Mouse (Mus musculus): ENCODE measurements around the gene Auts2. TPM values are rescaled to one million over a fixed set of nuclear protein-coding genes. Genes with fewer than 3 reads are reported as not detected.

Auts2 gene
- polyA plus RNA-seq, 1 experiment, result not detected

GRCm38 (mm10) chr5:132186659-132187058, 356.5 kb downstream of the Auts2 start:
- TF ChIP-seq GATA1 (IDR thresholded peaks at IDR 0.05; ENCODE audit: low read length), result no peak

DNA sequence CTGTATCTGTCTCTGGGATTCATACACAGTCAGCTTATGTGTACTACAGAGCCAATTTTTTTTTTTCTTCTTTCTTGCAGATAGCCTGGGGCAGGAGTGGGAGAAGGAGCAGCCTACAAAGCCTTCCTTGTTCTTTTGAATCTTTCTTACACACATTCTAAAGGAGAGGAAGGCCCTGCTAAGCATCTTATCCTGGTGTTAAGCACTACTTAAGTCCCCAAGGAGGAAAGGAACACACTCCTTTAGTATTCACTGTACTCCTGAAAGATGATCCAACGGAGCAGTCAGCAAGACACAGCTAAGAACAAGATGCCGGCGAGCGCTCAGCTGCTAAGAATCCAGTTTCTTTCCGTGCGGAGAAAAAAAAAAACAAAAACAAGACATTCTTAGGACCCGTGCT, 356.9 kb downstream of the Auts2 start:
- TF ChIP-seq GATA1 (IDR thresholded peaks at IDR 0.05; ENCODE audit: low read length), result no peak

- TF ChIP-seq GATA1 (IDR thresholded peaks at IDR 0.05; ENCODE audit: low read length), result no peak
These were observed 358.6 kb downstream of the Auts2 start for GRCm38 (mm10) chr5:132184395-132185095.

DNA sequence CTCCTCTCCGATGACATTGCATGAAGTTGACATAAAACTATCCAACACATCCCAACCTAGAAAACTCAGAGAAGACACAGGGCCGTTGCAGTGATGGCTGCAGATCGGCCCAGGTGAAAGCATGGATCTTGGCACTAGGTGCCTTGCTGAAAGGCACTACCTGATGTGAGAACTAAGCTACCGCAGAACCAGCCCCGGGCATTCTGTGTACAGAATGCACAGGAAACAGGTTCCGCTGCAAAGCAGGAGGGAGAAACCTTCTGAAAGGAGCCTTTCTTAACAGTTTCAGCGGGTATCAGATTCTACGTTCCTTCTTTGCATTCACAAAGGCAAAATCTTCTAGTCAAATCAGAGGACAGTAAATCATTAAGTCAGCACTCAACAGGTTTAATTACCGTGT, 361.1 kb downstream of the Auts2 start:
- no peak for TF ChIP-seq GATA1 (IDR thresholded peaks at IDR 0.05; ENCODE audit: low read length)

GRCm38 (mm10) chr5:132170010-132170409, 373.1 kb downstream of the Auts2 start:
- TF ChIP-seq GATA1 (IDR thresholded peaks at IDR 0.05; ENCODE audit: low read length), result no peak

GRCm38 (mm10) chr5:132168805-132169204, 374.3 kb downstream of the Auts2 start:
- no peak for TF ChIP-seq GATA1 (IDR thresholded peaks at IDR 0.05; ENCODE audit: low read length)

- no peak for TF ChIP-seq GATA1 (IDR thresholded peaks at IDR 0.05; ENCODE audit: low read length)
These were observed 374.9 kb downstream of the Auts2 start for GRCm38 (mm10) chr5:132168224-132168623.

DNA sequence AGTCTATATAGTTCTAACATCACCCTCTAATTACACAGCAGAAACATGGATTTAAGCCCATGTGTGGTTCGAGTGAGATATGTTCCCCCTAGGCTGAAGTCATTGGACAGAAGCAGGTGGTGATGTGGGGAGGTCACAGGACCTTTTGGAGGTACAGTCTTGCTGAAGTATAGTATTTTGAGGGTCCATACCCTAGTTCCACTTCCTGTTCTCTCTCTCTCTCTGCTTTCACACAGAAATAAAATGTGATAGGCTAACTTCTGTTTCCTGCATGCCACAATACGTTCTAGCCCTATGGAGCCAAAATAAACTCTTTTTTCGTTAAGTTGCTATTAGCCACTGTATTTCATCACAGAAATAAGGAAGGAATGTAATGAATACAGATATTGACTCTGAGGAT, 376.6 kb downstream of the Auts2 start:
- no peak for TF ChIP-seq GATA1 (IDR thresholded peaks at IDR 0.05; ENCODE audit: low read length)

- no peak for TF ChIP-seq GATA1 (IDR thresholded peaks at IDR 0.05; ENCODE audit: low read length)
These were observed 379.2 kb downstream of the Auts2 start for GRCm38 (mm10) chr5:132163960-132164359.

DNA sequence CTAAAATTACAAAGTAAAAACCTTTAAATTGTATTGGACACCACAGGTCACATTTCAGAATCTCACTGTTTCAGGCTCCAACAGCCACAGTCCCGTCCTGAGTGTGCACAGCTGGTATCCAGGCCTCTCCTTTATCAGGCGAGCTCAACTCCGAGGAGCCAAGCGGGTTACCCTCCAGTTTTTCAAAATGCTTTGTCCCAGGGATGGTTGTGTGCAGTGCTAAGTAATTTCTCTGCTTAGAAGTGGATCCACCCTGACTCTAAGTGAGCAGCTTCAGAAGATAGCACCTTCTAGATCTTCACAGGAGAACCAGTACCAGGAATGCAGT, 381.0 kb downstream of the Auts2 start:
- TF ChIP-seq GATA1 (IDR thresholded peaks at IDR 0.05; ENCODE audit: low read length), result no peak

DNA sequence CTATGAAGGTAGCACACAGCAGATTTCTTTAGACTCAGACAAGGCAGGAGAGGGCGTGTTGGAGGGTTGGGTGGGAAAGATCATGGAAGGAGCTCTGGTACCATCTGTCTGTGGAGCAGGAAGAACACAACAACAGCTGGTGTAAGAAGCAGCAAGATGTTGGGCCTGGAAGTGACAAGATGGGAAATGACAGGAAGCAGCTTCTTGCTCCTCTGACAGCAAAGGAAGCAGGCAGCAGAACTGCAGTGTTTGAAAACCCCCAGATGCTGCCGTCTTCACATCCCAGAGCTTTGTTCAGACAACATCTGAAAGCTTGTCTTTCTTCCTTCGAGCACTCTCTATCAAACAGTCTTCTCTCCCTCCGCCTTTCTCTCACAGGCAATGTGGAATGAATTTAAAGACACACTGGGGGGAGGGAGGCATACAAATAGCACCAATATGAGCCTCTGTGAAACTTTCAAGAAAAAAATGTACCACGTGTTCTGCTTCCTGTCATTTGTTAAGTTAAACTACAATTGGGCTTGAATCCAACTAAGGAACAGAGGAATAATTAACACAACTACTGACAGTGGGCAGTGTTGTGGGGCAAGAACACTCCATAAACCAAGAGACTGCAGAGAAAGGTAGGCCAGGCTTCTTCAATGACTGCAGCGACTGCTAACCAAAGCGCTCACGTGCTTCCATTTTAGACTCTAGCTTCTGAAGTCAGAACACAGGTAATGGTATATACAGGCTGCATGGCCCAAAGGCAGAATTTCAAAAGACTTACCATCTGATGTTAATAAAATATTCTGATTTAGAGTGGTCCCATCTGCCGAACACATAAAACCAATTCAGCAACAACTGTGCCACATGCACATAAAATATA, 381.6 kb downstream of the Auts2 start:
- no peak for TF ChIP-seq GATA1 (IDR thresholded peaks at IDR 0.05; ENCODE audit: low read length)

DNA sequence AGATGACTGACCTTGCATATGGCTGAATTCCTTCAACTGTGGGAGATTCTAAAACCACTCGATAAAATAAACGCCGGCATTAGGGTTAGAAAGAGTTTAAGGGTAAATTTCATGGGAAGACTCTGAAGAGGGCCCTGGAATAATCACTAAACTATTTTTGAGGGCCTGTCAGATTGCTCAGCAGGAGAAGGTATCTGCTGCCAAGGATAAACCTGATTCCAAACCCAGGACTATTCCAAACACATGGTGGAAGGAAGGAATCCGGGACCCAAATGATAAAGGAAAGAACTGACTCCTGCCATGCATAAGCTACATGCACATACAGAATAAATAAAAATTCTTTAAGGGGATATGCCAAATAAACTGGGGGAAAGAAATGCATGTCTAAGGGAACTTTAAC, 399.0 kb downstream of the Auts2 start:
- no peak for TF ChIP-seq GATA1 (IDR thresholded peaks at IDR 0.05; ENCODE audit: low read length)

DNA sequence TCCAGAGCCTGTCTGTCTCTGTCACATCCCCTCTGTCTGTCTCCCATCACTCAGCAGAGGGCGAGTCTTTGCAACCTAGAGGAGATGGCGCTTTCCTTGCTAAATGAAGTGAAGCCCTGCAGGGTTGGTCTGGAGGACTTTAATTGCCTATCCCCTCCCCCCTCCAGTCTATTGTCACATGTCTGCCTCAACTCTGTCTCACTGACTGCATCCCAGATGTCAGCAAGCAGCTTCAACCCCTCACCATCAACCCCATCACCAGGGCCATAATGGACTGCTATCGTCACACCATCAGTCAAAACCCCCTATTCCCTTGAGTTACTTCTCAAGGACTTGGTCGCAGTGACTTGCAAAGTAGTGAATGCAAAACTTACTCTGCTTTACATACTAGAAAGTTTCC, 402.3 kb downstream of the Auts2 start:
- TF ChIP-seq GATA1 (IDR thresholded peaks at IDR 0.05; ENCODE audit: low read length), result no peak

DNA sequence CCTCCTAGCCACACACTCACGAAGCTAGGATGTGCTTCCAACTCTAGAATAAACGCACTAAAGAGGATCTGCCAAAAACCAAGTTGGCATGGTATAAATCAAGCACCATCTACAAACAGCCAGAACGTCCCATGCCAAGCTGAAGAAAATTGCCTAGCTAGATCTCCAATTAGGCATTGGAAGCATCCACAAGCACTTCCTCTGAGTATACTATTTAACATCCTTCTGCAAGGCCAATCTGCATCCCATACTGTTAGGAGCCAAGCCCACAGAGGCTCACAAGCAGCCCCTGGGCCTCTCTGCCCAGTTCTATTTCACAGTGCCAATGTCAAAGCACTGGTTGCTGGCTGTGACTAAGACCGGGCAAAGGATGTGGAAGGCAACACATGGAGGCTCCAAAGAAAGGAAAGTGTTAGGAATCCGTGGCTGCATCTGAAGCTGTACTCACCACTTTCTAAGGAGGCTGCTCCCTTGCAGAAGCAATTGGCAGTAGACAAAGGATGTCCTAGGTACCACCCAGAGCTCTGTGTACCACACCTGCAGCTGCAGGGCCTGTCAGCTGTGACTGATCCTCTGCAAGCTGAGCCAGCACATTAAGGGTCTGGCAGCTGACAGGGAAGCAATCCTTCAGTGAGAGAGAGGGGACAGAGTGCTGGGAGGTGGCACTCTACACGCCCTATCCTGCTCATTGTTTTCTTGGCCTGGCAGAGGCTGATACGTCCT, 407.0 kb downstream of the Auts2 start:
- TF ChIP-seq GATA1 (IDR thresholded peaks at IDR 0.05; ENCODE audit: low read length), result no peak

DNA sequence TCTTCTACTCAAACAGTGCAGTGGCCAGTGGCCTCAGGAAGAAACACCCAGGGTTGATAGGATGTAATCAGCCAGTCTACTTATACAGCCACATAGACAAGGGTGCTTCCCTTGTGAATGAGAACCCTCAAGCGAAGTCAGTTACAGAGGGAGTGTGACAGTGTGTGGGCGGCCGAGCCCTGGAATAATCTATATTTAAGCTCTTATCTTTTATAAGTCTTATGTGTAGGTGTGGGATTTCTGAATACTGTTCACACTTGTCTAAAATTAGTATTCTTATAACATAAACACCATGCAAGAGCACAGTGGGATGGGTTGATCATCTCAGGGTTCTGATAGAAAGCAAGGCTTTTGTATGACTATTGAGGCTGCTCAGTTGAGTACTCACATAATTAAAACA, 411.2 kb downstream of the Auts2 start:
- no peak for TF ChIP-seq GATA1 (IDR thresholded peaks at IDR 0.05; ENCODE audit: low read length)

DNA sequence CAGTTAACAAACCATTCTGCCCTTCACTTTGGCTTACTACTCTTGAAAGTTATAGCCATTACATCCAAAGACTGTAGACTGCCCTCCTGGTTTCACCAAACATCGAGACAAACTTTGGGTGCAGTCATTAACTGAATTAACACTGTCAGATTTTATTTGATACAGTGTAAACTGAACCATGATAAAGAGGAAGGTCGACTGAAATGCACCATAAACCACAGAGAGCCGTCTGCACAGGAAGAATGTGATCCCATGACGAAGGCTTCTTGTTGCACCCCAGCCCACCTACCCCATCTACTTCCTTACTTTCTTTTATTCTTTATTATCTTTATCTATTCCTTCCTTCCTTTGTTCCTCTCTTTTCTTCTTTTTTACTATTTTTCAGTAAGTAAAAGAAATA, 412.6 kb downstream of the Auts2 start:
- TF ChIP-seq GATA1 (IDR thresholded peaks at IDR 0.05; ENCODE audit: low read length), result no peak
